Mouse (Mus musculus): ENCODE data around the gene Fam122a. TPM values are rescaled to one million over a fixed set of nuclear protein-coding genes. Genes with fewer than 3 reads are reported as not detected.

The Fam122a gene
- polyA plus RNA-seq (2017; shearing (Covaris generic)) = 10 to 100 TPM; 37.6 to 51.3 TPM

DNA sequence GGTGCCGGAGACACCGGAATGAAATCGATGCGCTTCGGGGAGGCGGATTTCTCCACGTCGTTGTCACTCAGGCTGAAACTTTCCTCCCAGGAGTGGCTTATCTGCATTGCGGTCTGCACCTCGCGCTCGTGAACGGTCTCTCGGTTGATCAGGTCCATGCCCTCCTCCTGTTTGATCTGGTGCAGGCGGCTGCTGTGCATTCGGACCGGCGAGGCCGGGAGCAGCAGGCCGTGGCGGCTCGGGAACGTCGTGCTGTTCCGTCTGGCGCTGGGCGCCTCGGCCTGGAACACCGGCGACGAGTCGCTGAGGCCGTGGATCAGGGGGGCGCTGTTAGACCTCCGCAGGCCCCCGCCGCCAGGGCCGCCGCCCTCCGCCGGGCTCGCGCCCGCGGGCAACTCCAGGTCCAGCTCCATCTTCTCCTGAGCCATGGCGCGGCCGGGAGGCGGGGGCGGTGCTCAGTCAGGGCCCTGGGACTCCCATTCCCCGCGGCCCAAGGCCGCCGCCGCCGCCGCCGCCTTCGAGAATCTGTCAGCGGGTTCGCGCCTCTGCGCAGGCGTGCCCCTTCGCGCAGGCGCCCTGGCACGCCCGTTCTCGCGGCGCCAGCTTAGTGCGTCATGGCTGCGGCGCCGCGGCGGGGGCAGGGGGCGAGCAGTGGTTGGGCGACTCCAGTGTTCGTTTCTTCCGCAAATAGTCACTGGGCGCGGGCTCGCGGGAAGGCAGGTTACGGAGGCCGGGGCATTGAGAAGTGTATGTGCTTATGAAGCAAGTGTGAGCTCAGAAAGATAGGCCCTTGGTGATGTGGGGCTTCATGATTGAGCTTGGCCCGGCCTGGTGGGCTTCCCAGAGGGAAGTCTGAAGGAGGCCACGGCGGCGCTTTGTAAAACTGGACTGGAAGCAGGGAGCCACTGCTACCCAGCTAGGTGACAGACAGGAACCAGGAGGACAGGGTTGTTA lies at the start of gene Fam122a:
Gene Fam122a, minus strand, starts transcription at position 428 of the 954 bp plus-strand sequence.

Other genes with a start within 250 kb of the Fam122a start
- 10 to 100 TPM; 26.8 to 27.8 TPM for gene Fxn, start 196.8 kb downstream of the Fam122a start, polyA plus RNA-seq (2017; shearing (Covaris generic))
- 1 to 10 TPM; 2.7 to 4.8 TPM for gene Pip5k1b, start 78.5 kb upstream of the Fam122a start, polyA plus RNA-seq (2017; shearing (Covaris generic))
- not detected for gene Tmem252, start 196.7 kb upstream of the Fam122a start, polyA plus RNA-seq (2017; shearing (Covaris generic))